Mouse (Mus musculus): ENCODE data around the gene Ncf2. TPM values are rescaled to one million over a fixed set of nuclear protein-coding genes. Genes with fewer than 3 reads are reported as not detected.
A peak's percentile ranks its signal among the peaks of the same experiment; 100 is the strongest.
"Not testable (repeated sequence)": the region's sequence is repeated elsewhere in the genome, so short reads cannot be mapped to it uniquely, and the experiment has no call there.

Gene Ncf2
- polyA plus RNA-seq (2012; rRNA removed): 7.0 and 8.7 TPM in 2 replicates

DNA sequence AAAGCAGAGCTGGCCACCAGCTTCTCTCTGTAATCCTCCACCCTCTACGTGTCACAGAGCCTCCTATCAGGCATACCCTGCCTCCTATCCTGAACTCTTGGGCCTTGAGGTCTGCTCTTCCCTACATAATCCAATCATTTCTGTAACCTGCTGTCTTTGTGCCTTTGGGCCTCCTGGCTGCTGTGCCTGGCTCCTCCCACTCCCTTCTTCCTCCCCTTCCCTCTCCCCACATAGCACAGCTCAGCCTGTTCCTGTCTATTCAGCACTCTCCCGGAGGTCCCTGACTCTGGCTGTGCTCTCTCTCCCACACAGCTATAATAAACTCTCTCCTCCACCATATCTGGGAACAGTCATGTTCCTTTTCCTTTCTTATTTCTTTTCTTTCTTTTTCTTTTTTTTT lies at the start of gene Ncf2:
Gene Ncf2, plus strand, starts transcription at position 298 of the 400 bp plus-strand sequence.
- DNase-seq (ENCODE audit: low spot score): no peak

DNA sequence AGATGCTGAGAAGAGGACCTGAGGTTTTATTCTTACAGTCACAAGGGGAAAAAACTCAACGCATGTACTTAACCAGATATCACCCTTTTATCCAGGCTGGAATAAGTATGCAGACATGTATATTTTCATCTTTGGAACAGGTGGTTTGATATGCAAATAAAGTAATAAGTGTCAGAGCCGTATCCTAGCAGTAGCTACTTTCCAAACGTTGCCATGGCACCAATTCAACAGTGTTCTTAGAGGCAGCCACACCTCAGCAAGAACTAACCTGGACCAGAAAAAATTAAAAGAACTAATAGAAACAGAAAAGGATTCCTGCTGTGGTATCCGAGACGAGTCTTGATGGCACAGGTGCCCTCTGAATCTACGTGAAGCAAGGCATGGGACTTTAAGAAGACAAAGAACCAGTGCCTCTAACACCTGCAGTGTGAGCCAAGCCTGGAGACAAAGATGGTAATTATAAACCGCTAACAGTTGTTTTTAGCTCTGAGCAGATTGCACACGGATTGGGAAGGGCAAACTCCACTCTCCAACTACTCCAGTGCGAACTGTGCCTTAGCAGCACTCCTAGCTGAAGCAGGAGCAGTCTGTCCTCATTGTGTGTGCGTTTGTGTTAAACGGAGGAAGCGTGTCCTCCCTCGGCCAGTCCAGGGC lies 49.6 kb upstream of the Ncf2 start, which contains the start of gene Apobec4:
Gene Apobec4, plus strand, starts transcription at position 240 of the 654 bp plus-strand sequence.
- no peak for DNase-seq (ENCODE audit: low spot score)

- no peak for DNase-seq (ENCODE audit: low spot score)
Measured at GRCm38 (mm10) chr1:152761791-152762190, 38.2 kb upstream of the Ncf2 start.

GRCm38 (mm10) chr1:152766032-152766772 lies 33.8 kb upstream of the Ncf2 start, which contains the start of the genes Rgl1 and Arpc5:
Gene Rgl1, minus strand, starts transcription at chr1:152766351.
Gene Arpc5, plus strand, starts transcription at chr1:152766542.
- DNase-seq (ENCODE audit: low spot score): peak; percentile 95

- DNase-seq (ENCODE audit: low spot score): no peak
Measured at GRCm38 (mm10) chr1:152766804-152767748, 32.9 kb upstream of the Ncf2 start.

GRCm38 (mm10) chr1:152767749-152768488 lies 32.1 kb upstream of the Ncf2 start:
- DNase-seq (ENCODE audit: low spot score): peak; percentile 37

GRCm38 (mm10) chr1:152771016-152771415 lies 29.0 kb upstream of the Ncf2 start:
- no peak for DNase-seq (ENCODE audit: low spot score)

DNA sequence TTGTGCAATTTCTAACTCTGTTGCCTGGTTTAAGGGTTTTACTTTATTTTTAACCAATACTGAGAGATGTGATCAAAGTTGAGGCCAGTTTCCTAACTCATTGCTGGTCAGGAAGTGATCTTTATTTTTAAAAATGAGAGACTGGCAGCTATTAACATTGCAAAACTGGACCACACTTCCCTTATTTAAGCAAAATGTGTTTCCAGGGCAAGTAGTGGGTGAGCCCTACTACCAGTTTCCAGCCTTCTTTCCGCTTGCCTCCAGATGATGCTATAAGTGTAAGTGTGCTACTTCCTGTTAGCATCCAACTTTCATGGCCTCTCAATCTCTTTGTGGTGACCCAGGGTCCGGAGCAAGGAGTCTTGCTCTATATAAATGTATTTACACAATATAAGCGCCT lies 25.4 kb upstream of the Ncf2 start:
- DNase-seq (ENCODE audit: low spot score): not testable (repeated sequence)

- DNase-seq (ENCODE audit: low spot score): peak; percentile 34
Measured at GRCm38 (mm10) chr1:152779071-152779737, 20.8 kb upstream of the Ncf2 start.

DNA sequence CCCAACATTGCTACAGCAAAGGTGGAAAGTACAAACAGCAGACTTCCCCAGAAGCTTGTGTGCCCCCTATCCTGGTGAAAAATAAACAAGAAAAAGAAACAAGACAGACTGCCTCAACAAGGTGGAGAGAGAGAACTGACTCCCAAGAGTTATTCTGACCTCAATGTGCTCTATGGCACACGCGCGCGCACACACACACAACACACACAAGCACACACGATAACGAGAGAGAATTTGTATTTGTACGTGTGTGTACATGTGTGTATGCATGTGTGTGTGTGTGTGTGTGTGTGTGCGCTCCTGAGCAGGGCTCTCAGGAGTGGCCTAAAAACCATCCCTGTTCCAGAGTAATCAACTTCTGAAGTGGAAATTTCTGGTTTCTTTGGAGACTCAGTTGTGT lies 15.4 kb upstream of the Ncf2 start:
- DNase-seq (ENCODE audit: low spot score): no peak

GRCm38 (mm10) chr1:152785446-152785845 lies 14.5 kb upstream of the Ncf2 start:
- not testable (repeated sequence) for DNase-seq (ENCODE audit: low spot score)

DNA sequence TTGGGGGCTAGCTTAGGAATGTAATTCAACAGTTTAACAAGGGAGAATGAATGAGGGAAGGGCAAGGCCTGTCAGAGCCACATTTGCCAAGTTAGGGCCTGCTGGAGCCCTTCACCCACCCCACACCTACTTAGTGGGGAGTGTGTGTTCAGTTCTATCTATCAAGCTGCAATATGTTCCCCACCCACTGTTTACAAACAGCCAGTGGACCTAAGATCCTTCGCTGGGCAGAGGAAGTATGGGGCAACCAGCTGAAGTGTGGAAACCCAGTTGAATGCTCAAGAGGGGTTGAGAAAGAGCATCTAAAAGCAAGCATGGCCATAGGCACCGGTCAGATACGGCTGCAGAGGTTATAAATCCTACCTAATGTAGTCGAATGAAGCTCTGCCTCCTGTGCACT lies 13.0 kb upstream of the Ncf2 start:
- DNase-seq (ENCODE audit: low spot score): no peak

DNA sequence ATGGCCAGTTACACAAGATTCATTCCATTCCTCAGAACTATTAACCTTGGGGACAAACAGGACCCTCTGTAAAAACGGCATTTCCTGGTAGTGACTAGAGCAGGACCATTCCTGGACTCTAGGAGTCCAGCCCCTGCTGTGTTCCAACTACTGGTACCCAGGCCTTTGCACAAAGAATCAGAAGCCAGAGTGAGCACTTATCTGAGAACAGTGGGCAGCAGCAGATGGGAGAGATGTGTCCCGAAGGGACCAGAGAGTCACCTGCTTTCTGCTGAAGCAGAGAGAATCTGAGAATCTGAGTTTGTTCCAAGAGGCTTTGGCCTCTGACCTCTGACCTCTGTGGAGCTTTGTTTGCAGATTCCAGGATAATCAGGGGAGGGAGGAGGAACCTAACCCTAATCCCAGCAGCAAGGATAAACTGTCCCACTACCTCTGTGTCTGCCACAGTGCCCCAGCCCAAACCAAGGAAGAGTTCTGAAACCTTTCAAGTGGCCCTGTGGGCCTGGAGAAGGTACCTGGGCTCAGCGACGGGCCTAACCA lies 11.8 kb upstream of the Ncf2 start:
- no peak for DNase-seq (ENCODE audit: low spot score)

- DNase-seq (ENCODE audit: low spot score): no peak
Measured at GRCm38 (mm10) chr1:152790254-152790653, 9.7 kb upstream of the Ncf2 start.

DNA sequence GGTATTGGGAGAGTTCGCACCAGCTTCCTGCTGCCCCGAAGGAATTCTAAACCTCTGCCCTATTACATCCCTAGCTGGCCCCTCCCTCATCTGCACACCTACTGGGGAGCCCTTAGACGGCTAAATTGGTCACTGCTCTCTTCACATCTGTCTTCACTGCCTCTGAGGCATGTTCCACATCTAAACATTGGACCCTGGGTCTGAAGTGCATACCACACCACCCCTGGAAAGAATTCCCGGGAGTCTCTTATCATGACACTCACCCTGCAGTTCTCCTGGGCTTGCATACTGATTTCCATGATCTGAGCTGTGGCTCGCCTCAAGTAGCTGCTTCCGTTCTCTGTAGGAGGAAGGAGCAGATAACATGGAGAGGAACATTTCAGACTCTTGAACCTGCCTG lies 9.2 kb upstream of the Ncf2 start:
- DNase-seq (ENCODE audit: low spot score): no peak

GRCm38 (mm10) chr1:152791269-152791668 lies 8.7 kb upstream of the Ncf2 start:
- no peak for DNase-seq (ENCODE audit: low spot score)

GRCm38 (mm10) chr1:152792736-152793494 lies 7.1 kb upstream of the Ncf2 start:
- DNase-seq (ENCODE audit: low spot score): no peak

- no peak for DNase-seq (ENCODE audit: low spot score)
Measured at GRCm38 (mm10) chr1:152793495-152794130, 6.4 kb upstream of the Ncf2 start.

GRCm38 (mm10) chr1:152795688-152796255 lies 4.2 kb upstream of the Ncf2 start:
- no peak for DNase-seq (ENCODE audit: low spot score)

All from urinary bladder, adult 2 months (tissue).